Mouse (Mus musculus) heart, postnatal 0 days (tissue): ENCODE measurements around the gene Slc37a3.

Experiments
- CTCF ChIP-seq: IDR thresholded peaks from 2 replicates; pipeline ENCODE4 v1.5.1; 2016; ENCODE audit warnings: antibody characterized with exemption, control low read depth, low read depth
- EP300 ChIP-seq: IDR thresholded peaks from 2 replicates; pipeline ENCODE4 v1.6.1; 2016; ENCODE audit warnings: antibody characterized with exemption, low read depth

DNA sequence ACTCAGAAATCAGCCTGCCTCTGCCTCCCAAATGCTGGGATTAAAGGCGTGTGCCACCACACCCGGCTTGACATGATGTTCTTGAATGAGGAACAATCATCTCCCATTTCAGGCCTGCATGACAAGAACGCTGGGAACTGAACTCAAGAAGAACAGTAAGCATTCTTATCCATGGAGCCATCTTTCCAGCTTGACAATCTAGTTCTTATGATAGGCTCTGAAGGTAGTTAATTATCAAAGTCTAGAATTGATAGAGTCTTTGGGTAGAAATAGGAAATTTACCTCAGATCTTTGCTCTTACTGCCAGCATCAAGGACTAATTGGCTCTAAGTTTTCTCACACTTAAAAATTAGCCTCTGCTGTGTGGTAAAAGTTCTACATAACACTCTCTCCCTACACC lies 2.8 kb upstream of the Slc37a3 start:
- TF ChIP-seq CTCF = no peak
- TF ChIP-seq EP300 = no peak
